Mouse (Mus musculus): Measurements from ENCODE around the gene Hibch. TPM values are rescaled to one million over a fixed set of nuclear protein-coding genes. Genes with fewer than 3 reads are reported as not detected.
"Not testable (repeated sequence)": the region's sequence is repeated elsewhere in the genome, so short reads cannot be mapped to it uniquely, and the experiment has no call there.

Hibch gene
- total RNA-seq, 2 experiments from 2014 or later: 21.7 to 61.8 TPM

GRCm38 (mm10) chr1:52866007-52866406, 21.3 kb downstream of the Hibch start:
- ATAC-seq (ENCODE audit: poor library complexity, severe bottlenecking): no peak

- no peak for ATAC-seq (ENCODE audit: poor library complexity, severe bottlenecking)
Measured at GRCm38 (mm10) chr1:52867876-52868275, 23.1 kb downstream of the Hibch start.

- ATAC-seq (ENCODE audit: poor library complexity, severe bottlenecking): no peak
Measured at GRCm38 (mm10) chr1:52884208-52884607, 39.5 kb downstream of the Hibch start.

GRCm38 (mm10) chr1:52909783-52910182, 65.1 kb downstream of the Hibch start:
- peak; percentile 49; the same call in 1 of the 2 replicates for ATAC-seq (ENCODE audit: poor library complexity, severe bottlenecking)

GRCm38 (mm10) chr1:52916655-52917054, 71.9 kb downstream of the Hibch start:
- no peak for ATAC-seq (ENCODE audit: poor library complexity, severe bottlenecking)

- not testable (repeated sequence) for ATAC-seq (ENCODE audit: poor library complexity, severe bottlenecking)
Measured at GRCm38 (mm10) chr1:52918897-52919296, 74.2 kb downstream of the Hibch start.

GRCm38 (mm10) chr1:52924482-52924881, 79.8 kb downstream of the Hibch start:
- not testable (repeated sequence) for ATAC-seq (ENCODE audit: poor library complexity, severe bottlenecking)

- ATAC-seq (ENCODE audit: poor library complexity, severe bottlenecking): no peak
Measured at GRCm38 (mm10) chr1:52934494-52934893, 89.8 kb downstream of the Hibch start.

GRCm38 (mm10) chr1:52939021-52939420, 94.3 kb downstream of the Hibch start:
- ATAC-seq (ENCODE audit: poor library complexity, severe bottlenecking): no peak

- no peak for ATAC-seq (ENCODE audit: poor library complexity, severe bottlenecking)
Measured at GRCm38 (mm10) chr1:52947895-52948294, 103.2 kb downstream of the Hibch start.

- peak; percentile 40 for ATAC-seq (ENCODE audit: poor library complexity, severe bottlenecking)
Measured at GRCm38 (mm10) chr1:52951146-52951868, 106.6 kb downstream of the Hibch start.

GRCm38 (mm10) chr1:52952143-52952542, 107.4 kb downstream of the Hibch start:
- ATAC-seq (ENCODE audit: poor library complexity, severe bottlenecking): peak; percentile 14

- peak; percentile 42 for ATAC-seq (ENCODE audit: poor library complexity, severe bottlenecking)
Measured at GRCm38 (mm10) chr1:52952551-52953397, 108.0 kb downstream of the Hibch start.

- ATAC-seq (ENCODE audit: poor library complexity, severe bottlenecking): no peak
Measured at GRCm38 (mm10) chr1:52953548-52953947, 108.8 kb downstream of the Hibch start.

- no peak for ATAC-seq (ENCODE audit: poor library complexity, severe bottlenecking)
Measured at GRCm38 (mm10) chr1:52954456-52954855, 109.7 kb downstream of the Hibch start.

GRCm38 (mm10) chr1:52955102-52955501, 110.4 kb downstream of the Hibch start:
- 0 out of 2 replicates have a peak, but pooled peaks have one; percentile 39 for ATAC-seq (ENCODE audit: poor library complexity, severe bottlenecking)

- no peak for ATAC-seq (ENCODE audit: poor library complexity, severe bottlenecking)
Measured at GRCm38 (mm10) chr1:52956746-52957145, 112.0 kb downstream of the Hibch start.

GRCm38 (mm10) chr1:52960191-52960590, 115.5 kb downstream of the Hibch start:
- ATAC-seq (ENCODE audit: poor library complexity, severe bottlenecking): peak; percentile 25; the same call in 1 of the 2 replicates

- peak; percentile 65 for ATAC-seq (ENCODE audit: poor library complexity, severe bottlenecking)
Measured at GRCm38 (mm10) chr1:52963097-52963496, 118.4 kb downstream of the Hibch start.

GRCm38 (mm10) chr1:52964581-52964980, 119.9 kb downstream of the Hibch start:
- ATAC-seq (ENCODE audit: poor library complexity, severe bottlenecking): peak; percentile 82

Measured in megakaryocyte, adult 5-6 weeks (primary cell).